Mouse (Mus musculus) ES-E14 (cell line): ENCODE results near the gene March8. TPM values are rescaled to one million over a fixed set of nuclear protein-coding genes. Genes with fewer than 3 reads are reported as not detected.

ENCODE experiments used
- DNase-seq: peaks from one replicate; pipeline ENCODE4 v3.0.0-alpha.2; 2013; ENCODE audit warnings: low read depth, low spot score
- H3K27ac ChIP-seq: 2 replicates; pipeline ENCODE4 v1.5.1; 2012; ENCODE audit warnings: low read depth, mild to moderate bottlenecking, low read length, moderate library complexity, mixed read lengths; ENCODE audit not compliant: poor library complexity, insufficient read depth, severe bottlenecking
- H3K36me3 ChIP-seq: 2 replicates; pipeline ENCODE4 v1.6.1; 2012; ENCODE audit warnings: mild to moderate bottlenecking, low read length, moderate library complexity, mixed read lengths; ENCODE audit not compliant: control insufficient read depth, poor library complexity, insufficient read depth, severe bottlenecking
- H3K4me1 ChIP-seq, 2 experiments: fragments of 150-350 bp in 1 of 2; sonication (generic) in 1 of 2; 2 replicates each; pipeline ENCODE4 v1.6.1; 2012; ENCODE audit warnings: low read length in 2 of 2, mild to moderate bottlenecking in 1 of 2, mixed read lengths in 1 of 2; ENCODE audit not compliant: control insufficient read depth in 2 of 2, insufficient read depth in 2 of 2, poor library complexity in 1 of 2
- H3K4me3 ChIP-seq, 2 experiments: fragments of 150-350 bp in 1 of 2; sonication (generic) in 1 of 2; 2 replicates each; pipeline ENCODE4 v1.5.1; 2012; ENCODE audit warnings: low read length in 2 of 2, low read depth in 1 of 2, mild to moderate bottlenecking in 1 of 2, mixed read lengths in 1 of 2; ENCODE audit not compliant: insufficient read depth in 1 of 2, poor library complexity in 1 of 2, severe bottlenecking in 1 of 2
- H3K9ac ChIP-seq: 2 replicates; pipeline ENCODE4 v1.6.1; 2012; ENCODE audit warnings: low read depth, mild to moderate bottlenecking, low read length, mixed read lengths; ENCODE audit not compliant: poor library complexity, insufficient read depth, severe bottlenecking
- H3K9me3 ChIP-seq: fragments of 150-350 bp; sonication (generic); 2 replicates; pipeline ENCODE4 v1.6.1; 2012; ENCODE audit warnings: low read depth, mild to moderate bottlenecking, low read length; ENCODE audit not compliant: control insufficient read depth, insufficient read depth
- CHD2 ChIP-seq: IDR thresholded peaks from 2 replicates; pipeline ENCODE4 v1.6.1; 2014; ENCODE audit warnings: mild to moderate bottlenecking, low read depth, low read length, inconsistent platforms
- HCFC1 ChIP-seq: IDR thresholded peaks from 2 replicates; pipeline ENCODE4 v1.6.1; 2012; ENCODE audit warnings: low read length, inconsistent platforms, borderline replicate concordance; ENCODE audit not compliant: insufficient read depth
- MAFK ChIP-seq: IDR thresholded peaks from 2 replicates; pipeline ENCODE4 v1.6.1; 2014; ENCODE audit warnings: mild to moderate bottlenecking, low read depth, low read length, inconsistent platforms; ENCODE audit not compliant: insufficient read depth
- ZC3H11A ChIP-seq: IDR thresholded peaks from 2 replicates; pipeline ENCODE4 v1.6.1; 2012; ENCODE audit warnings: low read depth, mild to moderate bottlenecking, inconsistent platforms, low read length, borderline replicate concordance
- ZNF384 ChIP-seq: IDR thresholded peaks from 2 replicates; pipeline ENCODE4 v1.6.1; 2012; ENCODE audit warnings: low read depth, low read length, inconsistent platforms
- in situ Hi-C, 2 experiments: fragments of 600-800 bp; cut with MboI; formaldehyde crosslinking; loops; one replicate each; pipeline ENCODE4 v1.15.1; 2025; ENCODE audit warnings: low sequenced_read_pairs in 2 of 2, inconsistent platforms in 1 of 2; ENCODE audit not compliant: unreplicated experiment in 2 of 2
- total RNA-seq: library from RNA; depleted of rRNA; stranded (reverse); fragments of 300-350 nt; gene quantifications from 2 replicates; pipeline ENCODE4 v1.2.3, GENCODE M21; 2012

The March8 gene
- total RNA-seq, 1 experiment, result 17.6 TPM

GRCm38 (mm10) chr6:116438864-116439263, 101.0 kb downstream of the March8 start:
- Histone ChIP-seq H3K4me3 (no peak overlapping the region), H3K4me1 (no peaks in the 10 kb centered on the region), H3K36me3 (no peaks in the 10 kb centered on the region), H3K9ac (no peak overlapping the region), H3K9me3 (no peaks in the 10 kb centered on the region), H3K27ac (no peak overlapping the region)
- DNase-seq, result no peak
- no peak for TF ChIP-seq ZNF384
- TF ChIP-seq ZC3H11A, result no peak
- no peak for TF ChIP-seq HCFC1
- no peak for TF ChIP-seq MAFK
- TF ChIP-seq CHD2, result no peak
- in situ Hi-C loops, result no loop called here

DNA sequence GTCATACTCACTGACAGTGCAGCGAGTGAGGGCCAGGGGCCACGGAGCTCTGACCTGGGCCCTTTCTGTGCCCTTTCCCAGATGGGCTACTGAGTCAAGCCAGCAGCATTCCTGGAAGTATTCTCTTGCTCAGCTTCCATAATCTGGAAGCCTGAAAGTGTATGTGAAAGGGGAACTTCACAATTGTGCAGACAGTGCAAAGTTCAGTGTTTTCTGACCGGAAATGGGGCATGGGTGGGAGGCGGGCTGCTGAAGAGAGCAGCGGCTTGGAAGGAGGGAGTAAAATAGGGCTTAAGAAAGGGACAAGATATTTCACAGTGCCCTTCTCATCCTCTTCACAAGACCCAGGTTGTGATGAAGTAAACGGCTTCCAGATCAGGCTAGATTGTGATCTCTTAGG, 101.7 kb downstream of the March8 start:
- Histone ChIP-seq H3K9me3 (no peaks in the 10 kb centered on the region), H3K36me3 (no peaks in the 10 kb centered on the region), H3K9ac (no peak overlapping the region), H3K27ac (no peak overlapping the region), H3K4me3 (no peak overlapping the region), H3K4me1 (no peaks in the 10 kb centered on the region)
- in situ Hi-C loops, result no loop called here
- DNase-seq, result no peak
- TF ChIP-seq ZC3H11A (no peak), HCFC1 (no peak), ZNF384 (no peak), CHD2 (no peak), MAFK (no peak)

DNA sequence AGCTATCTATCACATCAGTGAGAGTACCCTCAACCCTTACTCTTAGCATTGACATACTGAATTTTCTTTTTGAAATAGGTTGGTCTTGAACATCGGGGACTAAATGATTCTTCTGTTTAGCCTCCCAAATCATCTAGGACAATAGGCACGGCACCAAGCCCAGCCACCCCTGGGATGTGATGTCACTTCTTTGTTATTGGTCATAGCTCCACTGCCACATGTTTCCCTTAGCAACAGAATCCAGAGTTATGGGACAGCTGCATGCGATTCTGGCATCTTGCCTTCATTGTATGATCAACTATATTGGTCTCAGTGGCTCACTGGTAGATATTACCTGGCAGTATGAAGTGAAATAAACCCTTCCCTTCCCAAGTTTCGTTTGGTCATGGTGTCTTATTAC, 102.6 kb downstream of the March8 start:
- Histone ChIP-seq H3K4me3 (no peak overlapping the region), H3K9me3 (no peaks in the 10 kb centered on the region), H3K9ac (no peak overlapping the region), H3K27ac (no peak overlapping the region), H3K36me3 (no peaks in the 10 kb centered on the region), H3K4me1 (no peaks in the 10 kb centered on the region)
- in situ Hi-C loops, result no loop called here
- TF ChIP-seq ZNF384 (no peak), HCFC1 (no peak), CHD2 (no peak), MAFK (no peak), ZC3H11A (no peak)
- DNase-seq, result no peak

DNA sequence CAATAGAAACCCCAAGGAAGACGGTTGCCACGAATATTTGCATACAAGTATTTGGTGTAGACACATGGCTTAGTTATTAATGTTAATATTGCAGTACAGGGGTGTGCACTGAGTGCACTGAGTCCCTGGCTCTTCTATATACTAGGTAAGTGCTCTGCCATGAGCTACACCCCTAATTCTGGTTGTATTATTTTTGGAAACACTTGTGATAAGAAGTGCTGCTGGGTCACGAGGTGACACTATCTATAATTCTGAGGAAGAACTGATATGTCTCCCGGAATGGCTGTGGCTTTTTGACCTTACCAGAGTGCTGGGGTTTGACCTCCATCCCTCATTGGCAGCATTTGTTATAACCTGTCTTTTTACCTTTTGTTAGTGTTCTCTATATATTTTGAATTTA, 103.0 kb downstream of the March8 start:
- no peak for TF ChIP-seq ZC3H11A
- TF ChIP-seq MAFK, result no peak
- TF ChIP-seq ZNF384, result no peak
- no peak for TF ChIP-seq CHD2
- TF ChIP-seq HCFC1, result no peak
- Histone ChIP-seq H3K9ac (no peak overlapping the region), H3K27ac (no peak overlapping the region), H3K36me3 (no peaks in the 10 kb centered on the region), H3K9me3 (no peaks in the 10 kb centered on the region), H3K4me1 (no peaks in the 10 kb centered on the region), H3K4me3 (no peak overlapping the region)
- in situ Hi-C loops, result no loop called here
- DNase-seq, result no peak

DNA sequence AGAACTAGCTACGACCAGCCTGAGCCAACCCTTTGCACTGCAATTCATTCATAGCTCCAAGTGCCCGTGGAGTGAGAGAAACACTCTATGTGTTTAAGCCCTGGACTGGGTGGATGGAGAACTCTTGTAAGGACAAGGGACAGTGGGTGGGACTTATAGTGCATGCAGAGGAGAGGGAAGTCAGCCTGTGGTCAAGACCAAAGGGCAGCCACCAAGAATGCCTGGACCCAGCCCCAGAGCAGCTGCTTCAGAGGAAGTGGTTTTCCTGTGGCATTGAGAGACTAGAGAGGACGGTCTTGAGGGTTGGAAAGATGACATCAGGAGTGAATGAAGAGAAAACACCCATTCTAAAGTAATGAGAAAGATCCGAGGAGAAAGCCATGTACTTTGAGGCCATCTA, 118.0 kb downstream of the March8 start:
- H3K36me3 ChIP-seq, result no peaks in the 10 kb centered on the region
- H3K4me1 ChIP-seq, result no peaks in the 10 kb centered on the region; a peak in 1 of 4 replicates
- DNase-seq, result no peak
- no peak for TF ChIP-seq ZC3H11A
- no peak for TF ChIP-seq MAFK
- TF ChIP-seq CHD2, result no peak
- TF ChIP-seq HCFC1, result no peak
- TF ChIP-seq ZNF384, result no peak
- in situ Hi-C loops, result no loop called here
- no peaks in the 10 kb centered on the region for H3K9me3 ChIP-seq
- no peak overlapping the region for H3K9ac ChIP-seq
- no peak overlapping the region for H3K27ac ChIP-seq
- H3K4me3 ChIP-seq, result no peak overlapping the region
